Mouse (Mus musculus) neural tube, embryonic 14.5 days (tissue): ENCODE data around the gene Rab24. TPM values are rescaled to one million over a fixed set of nuclear protein-coding genes. Genes with fewer than 3 reads are reported as not detected.

ENCODE experiments used
- ATAC-seq: fragments of 200-750 bp; cut with Nextera tagmentation; 2 replicates; pipeline ENCODE4 v1.8.0; 2017; ENCODE audit warnings: low read depth, mild to moderate bottlenecking, moderate TSS enrichment, moderate library complexity
- H3K27ac ChIP-seq: fragments of 300-500 bp; sonication (generic); 2 replicates; pipeline ENCODE4 v1.5.1; 2014; ENCODE audit warnings: low read depth, mild to moderate bottlenecking, control low read depth, low read length, moderate library complexity, mixed read lengths
- H3K27me3 ChIP-seq: fragments of 300-500 bp; sonication (generic); 2 replicates; pipeline ENCODE4 v1.6.1; 2014; ENCODE audit warnings: low read length; ENCODE audit not compliant: control insufficient read depth, insufficient read depth
- H3K36me3 ChIP-seq: fragments of 300-500 bp; sonication (generic); 2 replicates; pipeline ENCODE4 v1.6.1; 2014; ENCODE audit warnings: low read length, mixed read lengths; ENCODE audit not compliant: control insufficient read depth, insufficient read depth
- H3K4me1 ChIP-seq: fragments of 300-500 bp; sonication (generic); 2 replicates; pipeline ENCODE4 v1.6.1; 2014; ENCODE audit warnings: low read length; ENCODE audit not compliant: control insufficient read depth, insufficient read depth
- H3K4me2 ChIP-seq: fragments of 300-500 bp; sonication (generic); 2 replicates; pipeline ENCODE4 v1.6.1; 2014; ENCODE audit warnings: mild to moderate bottlenecking, low read depth, low read length, control low read depth
- H3K4me3 ChIP-seq: fragments of 300-500 bp; sonication (generic); 2 replicates; pipeline ENCODE4 v1.5.1; 2014; ENCODE audit warnings: low read depth, low read length, control low read depth, mixed read lengths
- H3K9ac ChIP-seq: fragments of 300-500 bp; sonication (generic); replicated peaks from 2 replicates; pipeline ENCODE4 v1.6.1; 2014; ENCODE audit warnings: low read depth, mild to moderate bottlenecking, control low read depth, low read length, mixed read lengths
- H3K9me3 ChIP-seq: fragments of 300-500 bp; sonication (generic); 2 replicates; pipeline ENCODE4 v1.6.1; 2016; ENCODE audit warnings: low read length; ENCODE audit not compliant: control insufficient read depth
- WGBS: fragments of 180-500 bp; shearing (Covaris S2); extraction: QIAGEN DNeasy Blood & Tissue Kit; methylation state at CpG from one replicate; pipeline ENCODE4 v1.1.7; 2014; 5-methylcytosine and 5-hydroxymethylcytosine counted together
- polyA plus RNA-seq: library from polyadenylated mRNA; unstranded; fragments of >200 nt; fragmentation: Nextera tagmentation; extraction: Ambion mirVana; gene quantifications from 2 replicates; pipeline ENCODE4 v1.2.1, GENCODE M21; 2014

Rab24 gene
- polyA plus RNA-seq = 99.0 and 101 TPM in 2 replicates

DNA sequence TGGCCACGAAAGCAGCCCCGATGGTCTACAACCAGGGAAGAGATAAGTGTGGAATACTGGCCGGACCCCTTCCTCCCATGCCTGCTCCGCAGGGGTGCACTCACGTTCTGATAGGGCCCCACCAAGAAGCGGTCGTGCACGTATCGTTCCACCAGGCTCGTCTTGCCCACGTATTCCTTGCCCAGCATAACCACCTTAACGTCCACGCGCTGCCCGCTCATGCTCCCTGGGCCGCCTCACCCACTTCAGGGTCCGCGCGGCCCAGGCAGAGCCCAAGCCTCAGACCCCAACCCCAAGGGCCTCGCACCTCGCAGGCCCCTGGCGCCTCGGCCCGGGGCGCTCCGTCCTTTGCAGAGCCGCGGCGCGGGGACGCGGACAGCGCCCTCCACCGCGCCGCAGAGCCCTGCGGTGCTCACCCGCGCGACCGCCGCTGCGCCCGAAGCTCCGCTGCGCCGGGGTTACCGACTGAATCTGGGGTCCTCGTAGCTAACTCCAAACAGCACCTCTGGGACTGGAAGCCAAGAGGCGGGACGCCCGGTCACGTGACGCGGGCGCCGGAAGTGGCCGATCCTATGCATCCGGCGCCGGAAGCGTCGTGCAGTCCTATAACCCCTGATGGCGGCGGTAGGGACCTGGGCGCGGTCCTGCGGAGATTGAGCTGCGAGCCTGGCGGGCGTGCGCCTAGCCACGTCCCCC is at the start of gene Rab24:
TSS of gene Rab24 (minus strand) at position 513 of the 696 bp plus-strand sequence.
- peaks cover 21% of the 10 kb centered on the region; the same call in 1 of the 2 replicates for H3K4me1 ChIP-seq
- peak within 1 kb of the TSS; percentile 100 for H3K4me3 ChIP-seq
- H3K9me3 ChIP-seq = no peaks in the 10 kb centered on the region
- H3K9ac ChIP-seq = peak within 1 kb of the TSS; percentile 95
- peaks cover 33% of the 10 kb centered on the region for H3K36me3 ChIP-seq
- peak within 1 kb of the TSS; percentile 74 for H3K27ac ChIP-seq
- WGBS = under 1% methylated on average over 71 of the region's 73 CpGs
- no peaks in the 10 kb centered on the region for H3K27me3 ChIP-seq
- H3K4me2 ChIP-seq = peak within 1 kb of the TSS; percentile 86
- peak; percentile 91 for ATAC-seq

DNA sequence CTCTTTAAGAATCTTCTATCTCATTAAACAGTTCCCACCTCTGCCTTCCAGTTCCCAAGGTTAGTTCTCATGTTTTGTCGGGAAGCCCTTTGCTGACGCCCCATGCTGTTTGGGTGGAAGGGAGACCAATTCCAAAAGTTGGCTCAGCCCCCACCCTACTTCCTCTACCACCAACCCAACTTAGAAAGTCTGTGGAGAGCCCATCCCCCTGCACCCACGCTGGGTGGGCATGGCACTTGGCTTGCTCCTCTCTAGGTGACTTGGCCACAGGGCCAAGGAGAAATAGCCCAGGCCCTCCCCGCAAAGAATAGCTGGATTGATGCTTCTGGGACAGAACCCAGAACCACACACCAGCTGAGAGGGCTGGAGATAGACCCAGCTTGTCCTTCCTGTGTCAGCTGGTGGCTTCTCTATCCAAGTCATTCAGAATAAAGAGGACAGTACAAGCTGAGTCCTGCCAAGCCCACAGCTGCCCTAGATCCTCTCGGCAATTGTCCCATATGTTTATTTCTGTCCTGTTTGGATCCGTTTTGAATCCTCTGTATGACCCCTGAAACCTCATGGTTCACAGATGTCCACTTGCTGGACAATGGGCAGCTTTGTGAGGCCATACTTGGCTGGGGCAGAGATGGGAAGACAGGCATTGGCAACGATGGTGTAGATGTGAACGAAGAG is 49.4 kb upstream of the Rab24 start:
- H3K27me3 ChIP-seq = no peaks in the 10 kb centered on the region
- no peaks in the 10 kb centered on the region for H3K9me3 ChIP-seq
- WGBS = 76% methylated on average over 8 of the region's 8 CpGs
- no peak overlapping the region for H3K9ac ChIP-seq
- H3K4me2 ChIP-seq = no peak overlapping the region
- no peak overlapping the region for H3K27ac ChIP-seq
- no peaks in the 10 kb centered on the region for H3K4me1 ChIP-seq
- H3K4me3 ChIP-seq = no peak overlapping the region
- no peaks in the 10 kb centered on the region for H3K36me3 ChIP-seq
- ATAC-seq = no peak

DNA sequence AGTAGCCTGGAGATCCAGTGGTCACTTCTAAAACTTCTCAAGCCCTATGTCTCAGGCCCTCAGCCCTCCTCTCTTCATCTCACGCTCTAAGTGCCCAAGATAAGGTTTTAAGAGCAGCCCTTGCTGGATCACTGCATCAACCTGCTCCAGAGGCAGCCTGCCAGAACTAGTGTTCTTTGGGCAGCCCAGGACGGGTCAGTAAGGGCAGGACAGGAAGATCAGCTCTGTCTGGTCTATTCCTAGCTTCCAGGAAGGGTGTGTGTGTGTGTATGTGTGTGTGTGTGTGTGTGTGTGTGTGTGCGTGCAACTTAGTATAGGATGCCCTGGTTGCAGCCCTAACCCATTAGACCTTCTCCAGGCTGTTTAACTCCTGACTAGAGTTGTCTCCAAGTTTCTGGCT is 48.5 kb upstream of the Rab24 start:
- Histone ChIP-seq H3K4me2 (no peak overlapping the region), H3K9ac (no peak overlapping the region), H3K27ac (no peak overlapping the region), H3K36me3 (no peaks in the 10 kb centered on the region), H3K27me3 (no peaks in the 10 kb centered on the region), H3K9me3 (no peaks in the 10 kb centered on the region), H3K4me3 (no peak overlapping the region), H3K4me1 (no peaks in the 10 kb centered on the region)
- ATAC-seq = no peak
- 72% methylated on average over 3 of the region's 3 CpGs for WGBS

- Histone ChIP-seq H3K27ac (no peak within 1 kb of the TSS), H3K27me3 (no peaks in the 10 kb centered on the region), H3K9me3 (no peaks in the 10 kb centered on the region), H3K4me1 (no peaks in the 10 kb centered on the region), H3K36me3 (no peaks in the 10 kb centered on the region), H3K4me2 (no peak within 1 kb of the TSS), H3K9ac (no peak within 1 kb of the TSS), H3K4me3 (no peak within 1 kb of the TSS)
- no peak for ATAC-seq
- WGBS = 63% methylated on average over 13 of the region's 13 CpGs
Measured at GRCm38 (mm10) chr13:55369531-55370114, 47.9 kb upstream of the Rab24 start, which contains the start of gene Rgs14. Rgs14 (plus strand) TSS chr13:55369732.

DNA sequence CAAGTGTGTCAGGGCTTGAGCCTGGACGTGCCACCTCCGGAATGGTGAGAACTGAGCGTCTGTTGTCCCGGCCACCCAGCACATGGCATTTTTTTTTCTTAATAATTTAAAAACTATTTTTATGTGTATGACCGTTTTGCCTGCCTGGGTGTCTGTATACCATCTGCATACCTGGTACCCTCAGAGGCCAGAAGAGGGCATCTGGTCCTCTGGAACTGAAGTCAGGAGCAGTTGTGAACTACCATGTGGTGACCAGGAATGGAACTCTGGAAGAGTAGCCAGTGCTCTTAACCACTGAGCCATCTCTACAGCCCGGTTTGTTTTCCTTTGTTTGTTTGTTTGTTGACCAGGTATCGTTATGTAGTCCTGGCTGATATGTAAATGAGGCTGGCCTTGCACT is 46.7 kb upstream of the Rab24 start:
- H3K4me2 ChIP-seq = no peak overlapping the region
- no peak for ATAC-seq
- H3K27me3 ChIP-seq = no peaks in the 10 kb centered on the region
- H3K27ac ChIP-seq = no peak overlapping the region
- no peaks in the 10 kb centered on the region for H3K4me1 ChIP-seq
- H3K36me3 ChIP-seq = no peaks in the 10 kb centered on the region
- no peak overlapping the region for H3K4me3 ChIP-seq
- no peak overlapping the region for H3K9ac ChIP-seq
- 81% methylated on average over 7 of the region's 7 CpGs for WGBS
- no peaks in the 10 kb centered on the region for H3K9me3 ChIP-seq

DNA sequence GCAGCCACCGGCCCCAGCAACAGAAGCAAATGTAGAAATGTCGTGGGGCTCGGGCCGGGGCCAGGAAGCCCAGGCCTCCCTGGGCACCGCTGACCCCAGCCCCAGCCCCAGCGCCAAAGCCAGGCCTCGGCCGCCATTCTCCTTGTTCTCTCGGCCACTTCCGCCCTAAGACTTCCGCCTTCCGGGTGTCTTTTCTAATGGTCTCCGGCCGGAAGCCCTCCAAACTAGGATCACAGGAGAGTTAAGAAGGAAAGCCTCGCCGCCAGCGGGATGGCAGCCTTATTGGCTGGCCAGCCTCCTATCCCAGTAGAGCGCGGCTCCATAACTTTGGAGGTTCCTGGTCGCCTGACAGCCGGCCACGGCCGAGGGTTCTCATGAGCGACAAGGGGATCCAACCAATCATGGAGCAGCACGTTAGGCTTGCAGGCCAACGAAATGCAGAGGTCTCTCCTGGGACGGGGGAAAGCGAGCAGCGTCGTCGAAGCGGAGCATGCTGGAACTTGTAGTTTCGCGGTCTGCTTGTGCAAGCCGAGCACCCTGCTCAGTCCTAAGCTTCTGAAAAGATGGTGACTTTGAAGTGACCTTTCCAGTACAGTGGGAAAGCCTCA is 40.8 kb upstream of the Rab24 start, which contains the start of gene Lman2:
TSS of gene Lman2 (minus strand) at position 331 of the 608 bp plus-strand sequence.
- WGBS = under 1% methylated on average over 34 of the region's 35 CpGs

DNA sequence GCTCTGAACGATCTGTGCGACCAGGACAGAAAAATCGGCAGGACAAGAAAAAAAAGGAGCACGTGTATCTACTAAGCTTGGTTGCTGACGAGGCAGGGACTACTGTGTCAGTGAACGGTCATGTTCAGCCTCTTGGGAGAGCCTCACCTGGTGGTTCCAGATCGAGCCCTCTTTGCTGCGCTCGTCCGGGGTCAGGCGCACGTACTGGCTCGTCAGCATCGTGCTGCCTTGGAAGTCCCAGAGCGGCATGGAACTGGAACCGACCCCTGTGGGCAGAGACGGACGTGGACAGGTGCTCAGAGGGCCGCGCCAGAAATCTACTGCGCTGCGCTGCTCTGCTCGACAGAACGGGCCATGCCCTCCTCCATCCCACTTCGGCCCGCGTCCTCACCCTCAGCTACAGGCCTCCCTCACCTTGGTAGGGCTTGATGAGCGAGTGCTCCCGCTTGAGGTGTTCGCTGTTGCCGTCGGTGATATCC is 40.3 kb upstream of the Rab24 start:
- peak; percentile 63 for ATAC-seq
- Histone ChIP-seq H3K9ac (peak overlapping the region; percentile 88), H3K4me1 (peaks cover 11% of the 10 kb centered on the region), H3K9me3 (no peaks in the 10 kb centered on the region), H3K4me2 (peak overlapping the region; percentile 90), H3K36me3 (peaks cover 11% of the 10 kb centered on the region; the same call in 1 of the 2 replicates), H3K27ac (peak overlapping the region; percentile 82), H3K4me3 (peak overlapping the region; percentile 88), H3K27me3 (no peaks in the 10 kb centered on the region)
- under 1% methylated on average over 32 of the region's 32 CpGs for WGBS

More for the DNA sequence above, 40.8 kb upstream of the Rab24 start, which contains the start of gene Lman2:
- Histone ChIP-seq H3K4me2 (peak within 1 kb of the TSS; percentile 90), H3K4me1 (peaks cover 11% of the 10 kb centered on the region), H3K36me3 (peaks cover 11% of the 10 kb centered on the region; the same call in 1 of the 2 replicates), H3K9me3 (no peaks in the 10 kb centered on the region), H3K27me3 (no peaks in the 10 kb centered on the region), H3K27ac (peak within 1 kb of the TSS; percentile 82), H3K9ac (peak within 1 kb of the TSS; percentile 88), H3K4me3 (peak within 1 kb of the TSS; percentile 88)
- ATAC-seq = peak; percentile 99

DNA sequence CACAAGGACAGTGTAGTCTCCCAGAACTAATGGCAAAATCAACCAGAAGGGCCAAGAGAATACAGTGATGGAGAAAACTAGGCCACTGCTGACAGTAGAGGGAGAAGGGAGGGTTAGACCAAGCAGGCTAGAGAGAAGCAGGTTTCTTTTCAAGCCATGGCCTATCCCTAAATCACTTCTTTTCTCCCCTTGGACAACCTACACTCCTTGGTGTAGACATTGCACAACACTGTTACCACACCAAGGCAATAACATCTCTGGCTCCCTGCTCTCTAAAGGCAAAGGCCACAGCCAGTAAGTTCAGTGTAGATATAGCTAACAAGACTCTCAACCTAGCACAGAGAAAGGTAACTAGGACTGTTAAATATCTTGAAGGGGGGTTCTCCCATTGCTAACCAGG is 39.4 kb upstream of the Rab24 start:
- no peak for ATAC-seq
- Histone ChIP-seq H3K4me3 (peak overlapping the region; percentile 88; the same call in 1 of the 2 replicates), H3K36me3 (peaks cover 11% of the 10 kb centered on the region; the same call in 1 of the 2 replicates), H3K27ac (no peak overlapping the region), H3K9ac (no peak overlapping the region), H3K27me3 (no peaks in the 10 kb centered on the region), H3K4me1 (peaks cover 11% of the 10 kb centered on the region), H3K9me3 (no peaks in the 10 kb centered on the region), H3K4me2 (peak overlapping the region; percentile 90)
